In genomic region chr17:75153088-75153487, GRCm38 (mm10) we compare ENCODE assay signal across 27 mouse cellular contexts.
A peak's percentile ranks its signal among the peaks of the same experiment; 100 is the strongest.
DNase-seq lines count a peak whose midpoint lies in the region; ATAC-seq and TF ChIP-seq lines count a peak whose summit lies in the region.
"Had no signal": no experiment of that assay in that cellular context is flagged by ENCODE, and none has a peak within 500 bp of the region (broad histone marks: within the 10 kb centered on the region; RNA-seq: fewer than 3 reads in every experiment).

No protein-coding gene starts in this region.

- no peaks in the 10 kb centered on the region for H3K27me3 ChIP-seq in heart, embryonic 12.5 days (replicated peaks)
- no peaks in the 10 kb centered on the region for H3K27me3 ChIP-seq in limb, embryonic 15.5 days
- no peaks in the 10 kb centered on the region for H3K27me3 ChIP-seq in limb, embryonic 10.5 days (ENCODE audit: low read depth, poor library complexity, severe bottlenecking)
- H3K27me3 ChIP-seq: embryonic facial prominence, embryonic 15.5 days; forebrain, embryonic 15.5 days; liver, embryonic 15.5 days; midbrain, embryonic 15.5 days; neural tube, embryonic 15.5 days had no signal

- no peaks in the 10 kb centered on the region for H3K9me3 ChIP-seq in heart, embryonic 12.5 days (replicated peaks)
- H3K9me3 ChIP-seq in limb, embryonic 15.5 days, result no peaks in the 10 kb centered on the region
- H3K9me3 ChIP-seq in limb, embryonic 10.5 days (replicated peaks), result no peaks in the 10 kb centered on the region
- H3K9me3 ChIP-seq: embryonic facial prominence, embryonic 10.5 days; embryonic facial prominence, embryonic 15.5 days; forebrain, embryonic 10.5 days; forebrain, embryonic 15.5 days; heart, embryonic 10.5 days; liver, embryonic 15.5 days; midbrain, embryonic 10.5 days; midbrain, embryonic 15.5 days; neural tube, embryonic 15.5 days had no signal

- ATAC-seq in heart, embryonic 12.5 days (ENCODE audit: insufficient number of reproducible peaks, low FRiP score), result no peak
- no peak for ATAC-seq in limb, embryonic 15.5 days (ENCODE audit: insufficient number of reproducible peaks, low FRiP score, low TSS enrichment, low read depth)
- ATAC-seq in CD4-positive, CD25-positive, alpha-beta regulatory T cell, adult 4 months, result no peak
- ATAC-seq: forebrain, embryonic 15.5 days; midbrain, embryonic 15.5 days had no signal

- TF ChIP-seq CTCF in cortical plate, adult 2 months (IDR thresholded peaks at IDR 0.05; ENCODE audit: extremely low read depth, insufficient read depth, low read length), result no peak

- no peak overlapping the region for H3K4me3 ChIP-seq in heart, embryonic 12.5 days
- H3K4me3 ChIP-seq in limb, embryonic 15.5 days, result no peak overlapping the region
- no peak overlapping the region for H3K4me3 ChIP-seq in limb, embryonic 10.5 days
- H3K4me3 ChIP-seq in cortical plate, adult 2 months (ENCODE audit: insufficient read depth, low read length), result no peak overlapping the region
- H3K4me3 ChIP-seq: embryonic facial prominence, embryonic 10.5 days; embryonic facial prominence, embryonic 15.5 days; forebrain, embryonic 10.5 days; forebrain, embryonic 15.5 days; heart, embryonic 10.5 days; liver, embryonic 15.5 days; midbrain, embryonic 10.5 days; midbrain, embryonic 15.5 days; neural tube, embryonic 15.5 days had no signal

- no peak overlapping the region for H3K4me2 ChIP-seq in heart, embryonic 12.5 days
- H3K4me2 ChIP-seq in limb, embryonic 15.5 days, result no peak overlapping the region
- H3K4me2 ChIP-seq: embryonic facial prominence, embryonic 15.5 days; forebrain, embryonic 15.5 days; hindbrain, embryonic 14.5 days; liver, embryonic 15.5 days; lung, embryonic 14.5 days; midbrain, embryonic 15.5 days; neural tube, embryonic 15.5 days had no signal

- peak; percentile 61 for DNase-seq in heart, adult 11 months
- DNase-seq in limb, embryonic 10.5 days (ENCODE audit: low spot score), result no peak
- DNase-seq in telencephalon, adult 2 months (ENCODE audit: low read depth, low spot score), result peak; percentile 45
- DNase-seq: cerebellum, adult 18-20 months; cerebellum, postnatal 14 days; heart, postnatal 10 days; kidney, adult 18-20 months; kidney, postnatal 4 days; lung, embryonic 14.5 days; lung, postnatal 14 days; right cerebral cortex, postnatal 25 days; thymus, postnatal 4 days had no signal

- no peak overlapping the region for H3K27ac ChIP-seq in heart, embryonic 12.5 days (ENCODE audit: poor library complexity, severe bottlenecking)
- H3K27ac ChIP-seq in limb, embryonic 15.5 days, result 0 out of 2 replicates have a peak overlapping the region, but pooled peaks have one; percentile 13
- H3K27ac ChIP-seq in limb, embryonic 10.5 days, result no peak overlapping the region
- 0 out of 2 replicates have a peak overlapping the region, but pooled peaks have one; percentile 37 for H3K27ac ChIP-seq in cortical plate, adult 2 months (ENCODE audit: insufficient read depth, low read length)
- H3K27ac ChIP-seq: embryonic facial prominence, embryonic 10.5 days; embryonic facial prominence, embryonic 15.5 days; forebrain, embryonic 10.5 days; forebrain, embryonic 15.5 days; hindbrain, embryonic 14.5 days; kidney, postnatal 0 days; liver, embryonic 15.5 days; midbrain, embryonic 10.5 days; midbrain, embryonic 15.5 days; neural tube, embryonic 15.5 days had no signal

- peaks cover 37% of the 10 kb centered on the region for H3K4me1 ChIP-seq in heart, embryonic 12.5 days (replicated peaks)
- H3K4me1 ChIP-seq in limb, embryonic 15.5 days, result peaks cover 5% of the 10 kb centered on the region; the same call in 1 of the 2 replicates
- no peaks in the 10 kb centered on the region for H3K4me1 ChIP-seq in limb, embryonic 10.5 days
- peaks cover 8% of the 10 kb centered on the region for H3K4me1 ChIP-seq in cortical plate, adult 2 months (ENCODE audit: control insufficient read depth, insufficient read depth, low read length)
- H3K4me1 ChIP-seq: embryonic facial prominence, embryonic 10.5 days; forebrain, embryonic 10.5 days; forebrain, embryonic 15.5 days; liver, embryonic 15.5 days; midbrain, embryonic 10.5 days; midbrain, embryonic 15.5 days; neural tube, embryonic 15.5 days had no signal

- WGBS in heart, embryonic 12.5 days, result 58% methylated on average over 6 of the region's 6 CpGs
- WGBS in limb, embryonic 15.5 days, result 41% methylated on average over 6 of the region's 6 CpGs
- 83% methylated on average over 6 of the region's 6 CpGs for WGBS in limb, embryonic 10.5 days

- TF ChIP-seq POLR2A in cortical plate, adult 2 months (IDR thresholded peaks at IDR 0.05; ENCODE audit: extremely low read depth, insufficient read depth, low read length), result no peak

- no peak overlapping the region for H3K9ac ChIP-seq in heart, embryonic 12.5 days
- H3K9ac ChIP-seq in limb, embryonic 15.5 days, result no peak overlapping the region
- H3K9ac ChIP-seq: embryonic facial prominence, embryonic 15.5 days; forebrain, embryonic 15.5 days; hindbrain, embryonic 14.5 days; liver, embryonic 15.5 days; lung, embryonic 14.5 days; midbrain, embryonic 15.5 days; neural tube, embryonic 15.5 days had no signal

- H3K36me3 ChIP-seq in heart, embryonic 12.5 days, result no peaks in the 10 kb centered on the region
- 0 out of 2 replicates have a peak, but pooled peaks cover 3% of the 10 kb centered on the region for H3K36me3 ChIP-seq in limb, embryonic 15.5 days
- peaks cover 3% of the 10 kb centered on the region; the same call in 1 of the 2 replicates for H3K36me3 ChIP-seq in limb, embryonic 10.5 days
- H3K36me3 ChIP-seq: embryonic facial prominence, embryonic 10.5 days; embryonic facial prominence, embryonic 15.5 days; forebrain, embryonic 10.5 days; forebrain, embryonic 15.5 days; heart, embryonic 10.5 days; liver, embryonic 15.5 days; midbrain, embryonic 10.5 days; midbrain, embryonic 15.5 days; neural tube, embryonic 15.5 days had no signal

Comparison
In these comparisons a context has a peak if more than half of its experiments do, and no peak if none do; other contexts are left out.
1. H3K27ac ChIP-seq: peak in limb, embryonic 15.5 days (single experiment) and cortical plate, adult 2 months (single experiment); none in heart, embryonic 12.5 days (single experiment) and limb, embryonic 10.5 days (single experiment).